Mouse (Mus musculus): ENCODE measurements around the gene Ndufa4. TPM values are rescaled to one million over a fixed set of nuclear protein-coding genes. Genes with fewer than 3 reads are reported as not detected.
A peak's percentile ranks its signal among the peaks of the same experiment; 100 is the strongest.
"Not testable (repeated sequence)": the region's sequence is repeated elsewhere in the genome, so short reads cannot be mapped to it uniquely, and the experiment has no call there.

Ndufa4 gene
- 804 and 834 TPM in 2 replicates for polyA plus RNA-seq (2015; fragmentation: Nextera tagmentation; extraction: Ambion mirVana)

GRCm38 (mm10) chr6:11907269-11908032 is at the start of gene Ndufa4, which contains the start of gene Phf14:
Gene Ndufa4, minus strand, starts transcription at chr6:11907497.
Gene Phf14, plus strand, starts transcription at chr6:11907809.
- Histone ChIP-seq H3K36me3 (peaks cover 15% of the 10 kb centered on the region), H3K9ac (replicated peaks) (peak within 1 kb of the TSS; percentile 84), H3K27me3 (no peaks in the 10 kb centered on the region), H3K27ac (replicated peaks) (peak within 1 kb of the TSS; percentile 67), H3K9me3 (no peaks in the 10 kb centered on the region), H3K4me2 (replicated peaks) (peak within 1 kb of the TSS; percentile 61), H3K4me1 (peaks cover 20% of the 10 kb centered on the region), H3K4me3 (peak within 1 kb of the TSS; percentile 94)
- peak; percentile 97 for ATAC-seq (replicated peaks)
- WGBS = under 1% methylated on average over 59 of the region's 59 CpGs

DNA sequence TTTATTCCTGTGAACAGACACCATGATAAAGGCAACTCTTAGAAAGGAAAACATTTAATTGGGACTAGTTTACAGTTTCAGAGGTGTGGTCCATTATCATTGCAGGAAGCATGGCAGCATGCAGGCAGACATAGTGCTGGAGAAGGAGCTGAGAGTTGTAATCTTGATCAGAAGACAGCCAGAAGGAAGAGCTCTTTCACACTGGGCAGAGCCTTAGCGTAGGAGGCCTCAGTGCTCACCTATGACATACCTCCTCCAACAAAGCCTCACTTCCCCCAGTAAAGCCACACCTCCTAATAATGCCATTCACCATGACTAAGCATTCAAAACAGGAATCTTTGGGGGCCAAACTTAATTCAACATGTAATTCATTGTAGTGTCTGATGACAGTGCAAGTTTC is 40.8 kb upstream of the Ndufa4 start:
- ATAC-seq (replicated peaks) = no peak
- peaks cover 11% of the 10 kb centered on the region; the same call in 1 of the 2 replicates for H3K36me3 ChIP-seq
- no peaks in the 10 kb centered on the region for H3K9me3 ChIP-seq
- 100% methylated on average over 1 of the region's 1 CpGs for WGBS
- no peaks in the 10 kb centered on the region for H3K27me3 ChIP-seq
- H3K27ac ChIP-seq (replicated peaks) = no peak overlapping the region
- H3K4me2 ChIP-seq (replicated peaks) = no peak overlapping the region
- no peaks in the 10 kb centered on the region for H3K4me1 ChIP-seq
- H3K4me3 ChIP-seq = no peak overlapping the region
- no peak overlapping the region for H3K9ac ChIP-seq (replicated peaks)

- Histone ChIP-seq H3K9me3 (no peaks in the 10 kb centered on the region), H3K4me1 (no peaks in the 10 kb centered on the region), H3K27ac (replicated peaks) (no peak overlapping the region), H3K4me3 (no peak overlapping the region), H3K27me3 (no peaks in the 10 kb centered on the region), H3K9ac (replicated peaks) (no peak overlapping the region), H3K4me2 (replicated peaks) (no peak overlapping the region), H3K36me3 (peaks cover 10% of the 10 kb centered on the region; the same call in 1 of the 2 replicates)
- WGBS = 89% methylated on average over 4 of the region's 4 CpGs
- ATAC-seq (replicated peaks) = no peak
Measured at GRCm38 (mm10) chr6:11942089-11942488, 34.8 kb upstream of the Ndufa4 start.

- Histone ChIP-seq H3K36me3 (peaks cover 10% of the 10 kb centered on the region; the same call in 1 of the 2 replicates), H3K27ac (replicated peaks) (no peak overlapping the region), H3K4me3 (no peak overlapping the region), H3K27me3 (no peaks in the 10 kb centered on the region), H3K4me2 (replicated peaks) (no peak overlapping the region), H3K4me1 (no peaks in the 10 kb centered on the region), H3K9me3 (no peaks in the 10 kb centered on the region), H3K9ac (replicated peaks) (no peak overlapping the region)
- ATAC-seq (replicated peaks) = no peak
Measured at GRCm38 (mm10) chr6:11940895-11941294, 33.6 kb upstream of the Ndufa4 start.

GRCm38 (mm10) chr6:11933403-11933802 is 26.1 kb upstream of the Ndufa4 start:
- Histone ChIP-seq H3K27ac (replicated peaks) (no peak overlapping the region), H3K27me3 (no peaks in the 10 kb centered on the region), H3K9me3 (no peaks in the 10 kb centered on the region), H3K9ac (replicated peaks) (no peak overlapping the region), H3K4me3 (no peak overlapping the region), H3K4me1 (peaks cover 9% of the 10 kb centered on the region), H3K36me3 (peaks cover 10% of the 10 kb centered on the region; the same call in 1 of the 2 replicates), H3K4me2 (replicated peaks) (no peak overlapping the region)
- 93% methylated on average over 7 of the region's 7 CpGs for WGBS
- no peak for ATAC-seq (replicated peaks)

DNA sequence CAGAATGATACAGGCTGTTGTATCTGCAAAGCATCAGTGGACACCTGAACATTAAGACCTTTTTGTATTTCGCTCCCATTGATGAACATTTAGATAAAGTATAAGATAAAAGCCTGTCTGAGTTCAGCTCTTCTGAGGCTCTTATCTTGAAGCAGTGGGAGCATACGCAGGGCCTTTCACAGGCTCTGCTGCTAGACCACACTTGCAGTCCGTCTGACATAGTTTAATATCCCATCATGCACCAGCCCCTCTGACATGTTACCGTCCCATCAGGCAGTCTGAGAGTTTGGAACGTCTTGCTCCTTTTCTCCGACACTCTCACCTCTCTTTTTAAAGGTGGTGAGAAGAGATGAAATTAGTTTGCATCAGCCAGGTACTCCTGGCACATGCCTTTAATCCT is 20.2 kb upstream of the Ndufa4 start:
- peak overlapping the region; percentile 82; the same call in 1 of the 2 replicates for H3K4me3 ChIP-seq
- H3K27me3 ChIP-seq = no peaks in the 10 kb centered on the region
- peaks cover 4% of the 10 kb centered on the region; the same call in 1 of the 2 replicates for H3K9me3 ChIP-seq
- no peak overlapping the region for H3K27ac ChIP-seq (replicated peaks)
- peak overlapping the region; percentile 91; the same call in 1 of the 2 replicates for H3K9ac ChIP-seq (replicated peaks)
- peak overlapping the region; percentile 58 for H3K4me2 ChIP-seq (replicated peaks)
- no peak for ATAC-seq (replicated peaks)
- peaks cover 33% of the 10 kb centered on the region for H3K4me1 ChIP-seq
- WGBS = 78% methylated on average over 6 of the region's 6 CpGs
- peaks cover 12% of the 10 kb centered on the region for H3K36me3 ChIP-seq

DNA sequence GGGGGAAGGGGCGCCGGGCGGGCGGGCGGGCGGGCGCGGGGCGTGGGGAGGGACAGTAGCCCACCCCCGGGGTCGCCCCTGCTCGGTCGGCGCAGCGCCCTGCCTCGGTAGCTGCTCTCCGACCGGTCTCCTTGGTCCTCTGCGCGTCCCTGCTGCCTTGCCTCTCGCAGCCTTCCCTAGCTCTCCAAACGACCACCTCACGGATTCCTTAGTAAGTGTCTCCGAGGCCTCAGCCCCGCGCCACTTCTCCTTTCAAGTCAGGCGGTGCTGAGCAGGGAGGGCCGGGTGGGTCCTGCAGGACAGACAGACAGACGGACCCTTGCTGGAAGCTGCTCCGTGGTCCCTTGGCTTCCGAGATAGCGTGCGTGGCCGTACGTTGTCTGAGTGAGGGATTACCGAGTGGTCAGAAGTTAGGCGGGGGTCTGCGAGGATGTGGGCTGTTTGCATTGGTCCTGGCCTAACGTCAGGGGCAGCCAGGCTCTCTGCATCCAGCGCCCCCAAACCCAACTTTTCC is 18.8 kb upstream of the Ndufa4 start:
- H3K27ac ChIP-seq (replicated peaks) = peak overlapping the region; percentile 96
- peaks cover 4% of the 10 kb centered on the region; the same call in 1 of the 2 replicates for H3K9me3 ChIP-seq
- peak overlapping the region; percentile 58 for H3K4me2 ChIP-seq (replicated peaks)
- no peaks in the 10 kb centered on the region for H3K27me3 ChIP-seq
- peak overlapping the region; percentile 91 for H3K9ac ChIP-seq (replicated peaks)
- peak; percentile 90 for ATAC-seq (replicated peaks)
- peak overlapping the region; percentile 82 for H3K4me3 ChIP-seq
- peaks cover 33% of the 10 kb centered on the region for H3K4me1 ChIP-seq
- WGBS = under 1% methylated on average over 39 of the region's 40 CpGs
- H3K36me3 ChIP-seq = peaks cover 10% of the 10 kb centered on the region

- Histone ChIP-seq H3K9ac (replicated peaks) (peak overlapping the region; percentile 91), H3K36me3 (peaks cover 10% of the 10 kb centered on the region), H3K4me2 (replicated peaks) (peak overlapping the region; percentile 58), H3K27me3 (no peaks in the 10 kb centered on the region), H3K4me3 (peak overlapping the region; percentile 82), H3K27ac (replicated peaks) (peak overlapping the region; percentile 96), H3K4me1 (peaks cover 33% of the 10 kb centered on the region), H3K9me3 (peaks cover 4% of the 10 kb centered on the region; the same call in 1 of the 2 replicates)
- 0% methylated on average over 20 of the region's 20 CpGs for WGBS
- peak; percentile 98 for ATAC-seq (replicated peaks)
Measured at GRCm38 (mm10) chr6:11925496-11926041, 18.3 kb upstream of the Ndufa4 start.

DNA sequence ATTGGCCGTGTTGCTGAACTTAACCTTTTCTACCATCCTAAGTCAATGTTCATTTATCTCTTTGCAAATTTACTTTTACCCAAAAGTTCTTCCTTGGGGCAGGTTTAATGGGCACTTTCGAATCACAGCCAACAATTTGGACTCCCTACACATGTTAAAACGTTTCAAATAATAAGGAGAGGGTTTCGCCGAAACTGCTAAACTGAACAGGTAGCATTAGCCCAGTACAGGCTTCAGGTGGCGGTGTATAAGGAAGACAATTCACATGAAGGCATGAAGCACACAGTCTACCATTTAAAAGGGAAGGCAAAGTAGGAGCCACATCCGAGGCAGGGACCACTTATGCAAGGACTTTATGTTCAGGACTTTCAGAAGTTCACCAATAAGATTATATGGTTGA is 873 bp upstream of the Ndufa4 start:
- peak overlapping the region; percentile 94 for H3K4me3 ChIP-seq
- H3K9ac ChIP-seq (replicated peaks) = peak overlapping the region; percentile 84
- no peaks in the 10 kb centered on the region for H3K27me3 ChIP-seq
- no peaks in the 10 kb centered on the region for H3K9me3 ChIP-seq
- WGBS = 22% methylated on average over 7 of the region's 7 CpGs
- no peak for ATAC-seq (replicated peaks)
- no peak overlapping the region for H3K27ac ChIP-seq (replicated peaks)
- peaks cover 7% of the 10 kb centered on the region for H3K36me3 ChIP-seq
- peak overlapping the region; percentile 61 for H3K4me2 ChIP-seq (replicated peaks)
- peaks cover 20% of the 10 kb centered on the region for H3K4me1 ChIP-seq

- Histone ChIP-seq H3K4me3 (peak overlapping the region; percentile 94), H3K27me3 (no peaks in the 10 kb centered on the region), H3K4me2 (replicated peaks) (peak overlapping the region; percentile 61), H3K27ac (replicated peaks) (peak overlapping the region; percentile 67), H3K9me3 (no peaks in the 10 kb centered on the region), H3K9ac (replicated peaks) (peak overlapping the region; percentile 84), H3K4me1 (peaks cover 20% of the 10 kb centered on the region), H3K36me3 (peaks cover 15% of the 10 kb centered on the region)
- ATAC-seq (replicated peaks) = no peak
- 2% methylated on average over 5 of the region's 5 CpGs for WGBS
Measured at GRCm38 (mm10) chr6:11906890-11907268, 418 bp downstream of the Ndufa4 start.

DNA sequence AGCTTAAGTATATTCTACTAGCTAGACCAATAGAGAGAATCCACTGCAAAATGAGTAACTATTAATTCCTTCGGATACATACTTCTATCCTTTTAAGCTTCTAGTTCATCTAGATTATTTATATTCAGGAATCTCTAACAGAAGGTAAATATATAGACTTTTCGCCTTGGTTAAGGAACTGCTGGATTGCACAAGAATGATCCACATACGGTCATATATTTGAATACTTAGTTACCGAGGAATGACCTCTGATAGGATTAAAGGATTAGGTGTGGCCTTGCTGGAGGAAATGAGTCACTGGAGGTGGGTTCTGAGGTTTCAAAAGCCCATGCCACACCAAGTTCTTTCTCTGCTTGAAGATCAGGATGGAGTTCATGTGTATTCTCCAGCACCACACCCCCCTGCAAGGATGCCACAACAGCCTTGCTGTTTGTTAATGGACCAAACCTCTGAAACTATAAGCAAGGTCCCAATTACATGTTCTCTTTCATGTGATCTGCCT is 6.4 kb downstream of the Ndufa4 start:
- Histone ChIP-seq H3K4me3 (no peak overlapping the region), H3K27ac (replicated peaks) (no peak overlapping the region), H3K9me3 (no peaks in the 10 kb centered on the region), H3K4me1 (peaks cover 5% of the 10 kb centered on the region), H3K27me3 (no peaks in the 10 kb centered on the region), H3K36me3 (peaks cover 38% of the 10 kb centered on the region), H3K4me2 (replicated peaks) (no peak overlapping the region), H3K9ac (replicated peaks) (no peak overlapping the region)
- WGBS = 83% methylated on average over 4 of the region's 4 CpGs
- ATAC-seq (replicated peaks) = no peak

- not testable (repeated sequence) for H3K9me3 ChIP-seq; H3K4me1 ChIP-seq; H3K9ac ChIP-seq (replicated peaks); H3K36me3 ChIP-seq; H3K4me3 ChIP-seq; ATAC-seq (replicated peaks); H3K27ac ChIP-seq (replicated peaks); H3K27me3 ChIP-seq; H3K4me2 ChIP-seq (replicated peaks)
- no CpG with 5 or more reads among the region's 2 CpGs for WGBS
Measured at GRCm38 (mm10) chr6:11875364-11875763, 31.9 kb downstream of the Ndufa4 start.
